Mouse (Mus musculus): Measurements from ENCODE around the gene Spns3. TPM values are rescaled to one million over a fixed set of nuclear protein-coding genes. Genes with fewer than 3 reads are reported as not detected.

The Spns3 gene
- polyA plus RNA-seq, 1 experiment from 2014 or later, result 0.07 TPM

DNA sequence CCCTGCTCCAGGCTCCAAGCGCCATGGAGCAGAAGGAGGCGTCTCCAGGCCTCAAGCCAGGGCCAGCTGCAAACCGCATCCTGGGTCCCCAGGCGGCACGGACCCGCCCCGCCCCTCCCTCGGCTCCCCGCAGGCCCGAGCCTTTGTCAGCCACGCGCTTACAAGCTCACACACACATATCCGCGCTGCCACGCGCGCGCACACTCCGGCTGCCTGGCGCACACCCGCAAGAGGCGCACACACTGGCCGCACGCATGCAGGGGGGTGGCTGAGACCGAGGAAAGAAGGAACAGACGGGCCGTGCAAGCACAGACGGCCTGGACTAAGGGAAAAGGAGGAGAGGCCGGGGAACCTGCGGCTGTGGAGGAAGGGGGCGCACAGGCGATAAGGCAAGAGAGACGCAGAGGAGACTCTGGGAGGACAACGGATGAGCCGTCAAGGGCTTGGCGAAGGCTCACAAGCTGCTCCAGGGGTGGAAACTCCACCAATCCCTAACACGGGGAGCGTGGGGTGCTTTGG lies 61.5 kb downstream of the Spns3 start:
- Histone ChIP-seq H3K4me3 (ENCODE audit: low read depth, low read length) (peak overlapping the region; percentile 43), H3K27me3 (ENCODE audit: control insufficient read depth, insufficient read depth, low read length) (peaks cover 28% of the 10 kb centered on the region), H3K4me1 (ENCODE audit: control insufficient read depth, insufficient read depth, low read length) (peaks cover 9% of the 10 kb centered on the region), H3K9me3 (ENCODE audit: control insufficient read depth, low read length) (no peaks in the 10 kb centered on the region), H3K36me3 (ENCODE audit: control insufficient read depth, insufficient read depth, low read length) (no peaks in the 10 kb centered on the region), H3K27ac (replicated peaks; ENCODE audit: low read depth, low read length) (no peak overlapping the region), H3K9ac (ENCODE audit: low read length) (peak overlapping the region; percentile 30; the same call in 1 of the 2 replicates), H3K4me2 (ENCODE audit: low read depth, severe bottlenecking) (peak overlapping the region; percentile 99)
- ATAC-seq (ENCODE audit: insufficient number of reproducible peaks, low FRiP score, low TSS enrichment, low read depth), result no peak
- DNase-seq (ENCODE audit: low spot score), result peak; percentile 55
- under 1% methylated on average over 38 of the region's 38 CpGs for WGBS

DNA sequence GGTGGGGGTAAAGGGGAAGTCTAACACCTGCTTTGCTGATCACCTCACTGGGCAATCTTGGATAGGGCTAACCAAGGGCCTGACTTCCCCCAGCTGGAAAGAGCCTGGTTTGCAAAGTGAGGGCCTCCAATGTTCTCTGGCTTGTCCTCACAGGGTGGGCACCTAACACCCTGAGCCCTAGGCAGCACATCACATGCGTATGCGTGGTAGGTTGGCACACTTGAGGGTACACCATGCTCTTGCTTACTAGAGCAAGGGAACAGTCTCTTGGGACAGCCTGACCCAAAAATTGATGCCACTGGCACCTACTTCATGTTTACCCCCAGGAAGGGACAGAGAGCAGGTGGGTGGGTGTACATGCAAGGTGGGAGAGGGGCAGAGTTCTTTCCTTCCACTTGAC lies 62.6 kb downstream of the Spns3 start:
- Histone ChIP-seq H3K27ac (replicated peaks; ENCODE audit: low read depth, low read length) (no peak overlapping the region), H3K4me2 (ENCODE audit: low read depth, severe bottlenecking) (no peak overlapping the region), H3K36me3 (ENCODE audit: control insufficient read depth, insufficient read depth, low read length) (no peaks in the 10 kb centered on the region), H3K4me1 (ENCODE audit: control insufficient read depth, insufficient read depth, low read length) (peaks cover 9% of the 10 kb centered on the region), H3K4me3 (ENCODE audit: low read depth, low read length) (no peak overlapping the region), H3K9me3 (ENCODE audit: control insufficient read depth, low read length) (no peaks in the 10 kb centered on the region), H3K9ac (ENCODE audit: low read length) (no peak overlapping the region), H3K27me3 (ENCODE audit: control insufficient read depth, insufficient read depth, low read length) (peaks cover 28% of the 10 kb centered on the region)
- ATAC-seq (ENCODE audit: insufficient number of reproducible peaks, low FRiP score, low TSS enrichment, low read depth) (no peak), DNase-seq (ENCODE audit: low spot score) (no peak)
- WGBS, result 90% methylated on average over 2 of the region's 2 CpGs

DNA sequence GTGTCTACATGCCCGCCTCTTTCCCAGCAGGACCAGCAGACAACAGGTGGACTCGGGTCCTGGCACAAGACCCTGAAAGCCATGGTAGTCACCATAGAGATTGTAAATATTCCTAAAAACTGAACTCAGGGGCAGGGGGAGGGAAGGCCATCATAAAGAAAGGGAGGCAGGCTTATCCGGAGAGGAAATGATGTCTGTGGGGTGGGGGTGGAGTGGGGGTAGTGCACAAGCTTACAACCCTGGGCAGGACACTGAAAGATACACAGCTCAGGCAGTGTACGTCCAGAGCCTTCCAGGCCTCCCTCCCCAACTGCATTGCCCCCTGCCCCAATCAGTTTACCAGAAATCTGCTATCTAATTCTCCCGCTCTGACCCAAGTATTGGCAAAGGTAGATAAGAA lies 63.1 kb downstream of the Spns3 start:
- WGBS, result 64% methylated on average over 5 of the region's 5 CpGs
- Histone ChIP-seq H3K4me1 (ENCODE audit: control insufficient read depth, insufficient read depth, low read length) (peaks cover 9% of the 10 kb centered on the region), H3K36me3 (ENCODE audit: control insufficient read depth, insufficient read depth, low read length) (no peaks in the 10 kb centered on the region), H3K9me3 (ENCODE audit: control insufficient read depth, low read length) (no peaks in the 10 kb centered on the region), H3K4me3 (ENCODE audit: low read depth, low read length) (no peak overlapping the region), H3K4me2 (ENCODE audit: low read depth, severe bottlenecking) (no peak overlapping the region), H3K9ac (ENCODE audit: low read length) (no peak overlapping the region), H3K27ac (replicated peaks; ENCODE audit: low read depth, low read length) (no peak overlapping the region), H3K27me3 (ENCODE audit: control insufficient read depth, insufficient read depth, low read length) (peaks cover 28% of the 10 kb centered on the region)
- DNase-seq (ENCODE audit: low spot score) (no peak), ATAC-seq (ENCODE audit: insufficient number of reproducible peaks, low FRiP score, low TSS enrichment, low read depth) (no peak)

DNA sequence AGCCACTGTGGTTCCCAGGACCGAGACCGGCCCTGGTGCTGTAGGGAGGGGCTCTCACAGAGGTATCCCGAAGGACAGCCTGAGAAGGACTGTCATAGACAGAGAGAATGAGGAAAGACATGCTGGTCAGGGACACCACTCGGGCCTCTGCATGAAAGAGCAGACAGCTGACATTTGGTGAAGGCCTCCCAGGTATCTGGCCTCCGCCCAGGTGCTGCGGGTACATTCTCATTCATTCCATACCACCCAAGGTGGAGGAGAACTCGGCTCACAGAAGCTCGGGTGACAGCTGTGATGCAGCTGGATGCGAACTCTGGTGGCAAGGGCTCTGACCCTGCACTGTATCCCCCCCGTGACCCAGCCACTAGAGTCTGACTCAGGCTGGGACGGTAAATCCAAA lies 64.3 kb downstream of the Spns3 start:
- Histone ChIP-seq H3K4me3 (ENCODE audit: low read depth, low read length) (no peak overlapping the region), H3K4me1 (ENCODE audit: control insufficient read depth, insufficient read depth, low read length) (peaks cover 9% of the 10 kb centered on the region), H3K4me2 (ENCODE audit: low read depth, severe bottlenecking) (no peak overlapping the region), H3K9ac (ENCODE audit: low read length) (no peak overlapping the region), H3K27me3 (ENCODE audit: control insufficient read depth, insufficient read depth, low read length) (peaks cover 28% of the 10 kb centered on the region), H3K9me3 (ENCODE audit: control insufficient read depth, low read length) (no peaks in the 10 kb centered on the region), H3K36me3 (ENCODE audit: control insufficient read depth, insufficient read depth, low read length) (no peaks in the 10 kb centered on the region), H3K27ac (replicated peaks; ENCODE audit: low read depth, low read length) (no peak overlapping the region)
- DNase-seq (ENCODE audit: low spot score) (no peak), ATAC-seq (ENCODE audit: insufficient number of reproducible peaks, low FRiP score, low TSS enrichment, low read depth) (no peak)
- WGBS, result 71% methylated on average over 11 of the region's 11 CpGs

DNA sequence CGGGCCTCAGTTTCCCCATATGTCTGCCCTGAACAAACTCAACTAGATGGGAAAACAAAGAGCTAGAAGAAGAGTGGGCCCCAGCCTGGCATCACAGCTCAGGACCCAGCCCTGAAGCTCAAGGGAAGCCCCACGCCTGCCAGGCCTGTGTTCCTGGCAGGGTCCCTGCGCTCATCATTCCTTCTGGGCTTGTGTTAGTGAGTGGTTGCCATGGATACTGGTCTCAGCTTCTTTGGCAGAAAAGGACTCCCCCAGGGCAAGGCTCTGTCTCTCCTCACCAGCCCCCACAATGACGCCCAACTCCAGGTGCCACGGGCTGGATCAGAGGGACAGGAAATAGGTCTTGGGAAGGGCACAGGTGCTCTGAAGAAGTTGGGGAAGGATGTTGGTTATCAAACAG lies 65.1 kb downstream of the Spns3 start:
- no peak overlapping the region for H3K4me2 ChIP-seq (ENCODE audit: low read depth, severe bottlenecking)
- 73% methylated on average over 5 of the region's 5 CpGs for WGBS
- ATAC-seq (ENCODE audit: insufficient number of reproducible peaks, low FRiP score, low TSS enrichment, low read depth) (no peak), DNase-seq (ENCODE audit: low spot score) (no peak)
- no peak overlapping the region for H3K9ac ChIP-seq (ENCODE audit: low read length)
- no peaks in the 10 kb centered on the region for H3K9me3 ChIP-seq (ENCODE audit: control insufficient read depth, low read length)
- H3K27me3 ChIP-seq (ENCODE audit: control insufficient read depth, insufficient read depth, low read length), result peaks cover 24% of the 10 kb centered on the region
- no peaks in the 10 kb centered on the region for H3K36me3 ChIP-seq (ENCODE audit: control insufficient read depth, insufficient read depth, low read length)
- peaks cover 9% of the 10 kb centered on the region for H3K4me1 ChIP-seq (ENCODE audit: control insufficient read depth, insufficient read depth, low read length)
- no peak overlapping the region for H3K27ac ChIP-seq (replicated peaks; ENCODE audit: low read depth, low read length)
- no peak overlapping the region for H3K4me3 ChIP-seq (ENCODE audit: low read depth, low read length)

DNA sequence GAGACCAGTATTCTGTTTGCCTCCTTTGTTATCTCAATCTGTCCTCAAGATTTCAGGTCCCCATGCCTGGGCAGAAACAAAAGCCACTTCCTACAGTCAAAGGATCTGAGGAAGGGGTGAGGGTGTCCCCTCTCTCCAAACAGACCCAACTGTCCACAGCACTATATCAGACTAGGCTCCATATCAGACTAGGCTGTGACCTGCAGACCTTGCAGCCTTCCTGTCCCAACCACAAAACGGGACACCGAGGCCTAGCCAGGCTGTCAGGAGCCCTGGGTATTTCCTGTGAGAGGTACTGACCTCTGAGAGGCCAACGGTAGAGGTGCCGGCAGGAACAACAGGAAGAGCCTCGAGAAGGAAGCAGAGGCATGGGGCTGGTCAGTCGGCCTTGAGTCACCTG lies 65.8 kb downstream of the Spns3 start:
- Histone ChIP-seq H3K36me3 (ENCODE audit: control insufficient read depth, insufficient read depth, low read length) (no peaks in the 10 kb centered on the region), H3K9me3 (ENCODE audit: control insufficient read depth, low read length) (no peaks in the 10 kb centered on the region), H3K9ac (ENCODE audit: low read length) (no peak overlapping the region), H3K27me3 (ENCODE audit: control insufficient read depth, insufficient read depth, low read length) (peaks cover 20% of the 10 kb centered on the region), H3K27ac (replicated peaks; ENCODE audit: low read depth, low read length) (no peak overlapping the region), H3K4me2 (ENCODE audit: low read depth, severe bottlenecking) (no peak overlapping the region), H3K4me3 (ENCODE audit: low read depth, low read length) (no peak overlapping the region), H3K4me1 (ENCODE audit: control insufficient read depth, insufficient read depth, low read length) (peaks cover 9% of the 10 kb centered on the region)
- DNase-seq (ENCODE audit: low spot score) (no peak), ATAC-seq (ENCODE audit: insufficient number of reproducible peaks, low FRiP score, low TSS enrichment, low read depth) (no peak)
- WGBS, result 61% methylated on average over 6 of the region's 6 CpGs

DNA sequence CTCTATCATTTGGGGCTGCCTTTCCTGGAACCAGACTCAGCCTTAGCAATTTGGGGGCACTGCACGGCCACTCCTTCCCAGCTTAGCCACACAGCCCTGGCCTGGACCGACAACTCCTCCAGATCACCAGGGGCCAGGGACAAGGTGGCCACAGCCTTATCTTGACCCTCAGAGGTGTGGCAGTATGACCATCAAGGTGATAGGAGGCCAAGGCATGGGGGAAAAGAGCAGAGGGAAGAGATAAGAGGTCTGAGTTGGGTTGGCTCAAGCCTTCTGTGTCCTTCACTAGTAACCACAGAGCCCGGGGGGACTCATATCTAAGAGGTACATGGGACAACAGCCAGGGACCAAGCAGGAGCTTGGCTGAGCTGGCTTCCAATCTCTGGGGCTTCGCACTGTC lies 68.4 kb downstream of the Spns3 start:
- Histone ChIP-seq H3K4me1 (ENCODE audit: control insufficient read depth, insufficient read depth, low read length) (no peaks in the 10 kb centered on the region), H3K9me3 (ENCODE audit: control insufficient read depth, low read length) (no peaks in the 10 kb centered on the region), H3K4me2 (ENCODE audit: low read depth, severe bottlenecking) (no peak overlapping the region), H3K27me3 (ENCODE audit: control insufficient read depth, insufficient read depth, low read length) (no peaks in the 10 kb centered on the region), H3K4me3 (ENCODE audit: low read depth, low read length) (no peak overlapping the region), H3K27ac (replicated peaks; ENCODE audit: low read depth, low read length) (no peak overlapping the region), H3K36me3 (ENCODE audit: control insufficient read depth, insufficient read depth, low read length) (no peaks in the 10 kb centered on the region), H3K9ac (ENCODE audit: low read length) (no peak overlapping the region)
- no peak for DNase-seq (ENCODE audit: low spot score)
- WGBS, result 84% methylated on average over 4 of the region's 4 CpGs
- ATAC-seq (ENCODE audit: insufficient number of reproducible peaks, low FRiP score, low TSS enrichment, low read depth), result 0 out of 2 replicates have a peak, but pooled peaks have one; percentile 32

DNA sequence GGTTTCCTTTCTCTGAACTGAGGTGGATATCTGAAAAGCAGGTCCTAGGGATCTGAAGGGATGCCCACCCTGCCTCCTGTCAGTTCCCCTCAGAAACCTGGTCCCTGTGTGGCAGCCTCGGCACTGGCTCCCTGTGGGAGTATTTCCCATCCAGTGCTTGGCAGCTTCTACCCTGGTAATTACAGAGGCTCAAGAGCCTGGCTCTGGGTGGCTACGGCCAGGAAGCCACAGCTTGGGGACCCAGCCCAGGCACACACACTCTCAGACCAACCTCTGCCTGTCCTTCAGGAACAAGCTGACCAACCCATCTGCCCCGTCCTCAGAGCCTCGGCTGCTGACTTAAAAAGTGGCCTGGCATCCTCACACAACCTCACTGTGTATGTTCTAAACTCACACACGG lies 69.0 kb downstream of the Spns3 start:
- no peak for DNase-seq (ENCODE audit: low spot score)
- no peak overlapping the region for H3K4me2 ChIP-seq (ENCODE audit: low read depth, severe bottlenecking)
- no peaks in the 10 kb centered on the region for H3K4me1 ChIP-seq (ENCODE audit: control insufficient read depth, insufficient read depth, low read length)
- no peaks in the 10 kb centered on the region for H3K9me3 ChIP-seq (ENCODE audit: control insufficient read depth, low read length)
- no peak overlapping the region for H3K9ac ChIP-seq (ENCODE audit: low read length)
- H3K27me3 ChIP-seq (ENCODE audit: control insufficient read depth, insufficient read depth, low read length), result no peaks in the 10 kb centered on the region
- WGBS, result 80% methylated on average over 5 of the region's 5 CpGs
- H3K36me3 ChIP-seq (ENCODE audit: control insufficient read depth, insufficient read depth, low read length), result no peaks in the 10 kb centered on the region
- H3K27ac ChIP-seq (replicated peaks; ENCODE audit: low read depth, low read length), result no peak overlapping the region
- no peak overlapping the region for H3K4me3 ChIP-seq (ENCODE audit: low read depth, low read length)
- ATAC-seq (ENCODE audit: insufficient number of reproducible peaks, low FRiP score, low TSS enrichment, low read depth), result no peak

DNA sequence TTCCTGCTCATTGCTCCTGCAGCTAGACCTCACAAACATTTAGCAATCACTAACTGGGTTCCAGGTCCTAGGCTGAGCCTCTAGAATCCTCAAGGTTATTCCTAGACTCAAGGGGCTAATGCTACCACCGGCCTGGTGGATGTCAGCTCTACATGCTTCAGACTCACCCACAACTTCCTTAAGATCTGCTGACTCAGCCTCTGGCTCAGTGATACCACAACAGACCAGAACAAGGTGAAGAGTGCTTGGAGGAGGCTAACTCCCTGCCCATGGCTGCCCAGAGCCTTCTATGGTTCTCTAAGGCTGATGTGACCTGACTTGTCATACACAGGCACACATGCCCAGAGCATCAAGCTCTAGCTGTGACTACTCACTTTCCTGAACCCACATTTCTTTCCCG lies 70.8 kb downstream of the Spns3 start:
- ATAC-seq (ENCODE audit: insufficient number of reproducible peaks, low FRiP score, low TSS enrichment, low read depth) (no peak), DNase-seq (ENCODE audit: low spot score) (no peak)
- no peak overlapping the region for H3K4me2 ChIP-seq (ENCODE audit: low read depth, severe bottlenecking)
- no peaks in the 10 kb centered on the region for H3K9me3 ChIP-seq (ENCODE audit: control insufficient read depth, low read length)
- H3K27me3 ChIP-seq (ENCODE audit: control insufficient read depth, insufficient read depth, low read length), result no peaks in the 10 kb centered on the region
- WGBS, result 78% methylated on average over 2 of the region's 2 CpGs
- H3K36me3 ChIP-seq (ENCODE audit: control insufficient read depth, insufficient read depth, low read length), result no peaks in the 10 kb centered on the region
- no peak overlapping the region for H3K27ac ChIP-seq (replicated peaks; ENCODE audit: low read depth, low read length)
- no peak overlapping the region for H3K4me3 ChIP-seq (ENCODE audit: low read depth, low read length)
- H3K4me1 ChIP-seq (ENCODE audit: control insufficient read depth, insufficient read depth, low read length), result no peaks in the 10 kb centered on the region
- no peak overlapping the region for H3K9ac ChIP-seq (ENCODE audit: low read length)

Data from limb, embryonic 11.5 days (tissue).